Mouse (Mus musculus) T-cell, adult 2 months (primary cell): ENCODE measurements around the gene Kif5a.
"Not testable (repeated sequence)": the region's sequence is repeated elsewhere in the genome, so short reads cannot be mapped to it uniquely, and the experiment has no call there.

ENCODE experiments used
- DNase-seq: peaks from one replicate; pipeline ENCODE4 v3.0.0; 2022; ENCODE audit warnings: low spot score

Kif5a gene

DNA sequence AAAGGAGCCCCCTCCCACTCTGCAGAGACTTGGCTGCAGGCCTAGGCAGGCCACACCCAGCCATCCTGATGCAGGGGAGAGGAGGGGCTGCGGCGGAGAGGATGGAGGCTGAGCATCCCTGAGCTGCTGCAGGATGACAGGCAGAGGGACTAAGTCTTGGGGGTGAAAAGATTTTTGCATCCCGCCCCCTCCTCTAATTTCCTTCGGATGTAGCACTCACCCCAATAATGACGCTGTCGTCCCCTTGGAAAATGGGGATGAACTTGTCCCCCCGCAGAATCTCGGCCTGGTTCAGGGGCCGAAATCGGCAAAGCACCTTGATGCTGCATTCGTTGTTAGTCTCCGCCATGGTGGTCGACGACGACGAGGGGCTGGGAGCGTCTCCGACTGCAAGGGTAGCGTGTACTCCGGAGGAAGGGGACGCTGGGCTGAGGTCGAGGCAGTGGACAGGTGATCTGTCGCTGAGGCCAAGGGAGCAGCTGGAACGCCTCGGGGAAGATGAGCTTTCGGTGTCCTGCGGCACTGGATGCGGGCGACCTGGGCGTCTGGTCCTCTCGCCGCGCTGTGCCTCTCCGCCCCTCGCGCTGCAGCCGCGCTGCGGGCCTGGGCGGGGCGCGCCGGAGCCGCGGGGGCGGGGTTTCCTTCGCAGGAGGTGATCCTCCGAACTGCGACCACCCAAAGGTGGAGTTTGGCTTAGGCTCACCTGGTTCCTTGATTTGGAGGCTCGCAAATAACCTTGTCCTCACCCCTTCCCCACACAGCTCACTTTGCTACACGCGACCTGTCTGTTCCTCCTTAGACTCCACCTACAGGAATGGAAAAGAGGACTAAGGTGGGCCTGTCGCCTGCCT lies at the start of gene Kif5a:
Gene Kif5a (minus strand): TSS at position 801 of the 851 bp plus-strand sequence.
- peak; percentile 36 for DNase-seq

DNA sequence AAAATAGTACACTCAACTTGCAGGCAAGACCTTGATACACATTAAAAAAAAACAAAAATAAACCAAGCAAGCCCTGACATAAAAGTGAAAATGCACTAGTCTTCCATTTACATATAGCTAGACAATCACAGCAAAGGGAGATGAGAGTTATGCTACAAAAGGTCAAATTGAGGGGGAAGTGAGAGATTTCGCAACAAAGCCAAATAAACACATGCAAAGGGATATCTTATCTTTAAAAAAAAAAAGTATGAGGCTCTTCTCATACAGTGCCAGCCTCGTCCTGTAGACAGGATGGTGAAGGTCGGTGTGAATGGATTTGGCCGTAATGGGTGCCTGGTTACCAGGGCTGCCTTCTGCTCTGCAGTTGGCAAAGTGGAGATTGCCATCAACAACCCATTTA lies 49.7 kb upstream of the Kif5a start:
- no peak for DNase-seq

DNA sequence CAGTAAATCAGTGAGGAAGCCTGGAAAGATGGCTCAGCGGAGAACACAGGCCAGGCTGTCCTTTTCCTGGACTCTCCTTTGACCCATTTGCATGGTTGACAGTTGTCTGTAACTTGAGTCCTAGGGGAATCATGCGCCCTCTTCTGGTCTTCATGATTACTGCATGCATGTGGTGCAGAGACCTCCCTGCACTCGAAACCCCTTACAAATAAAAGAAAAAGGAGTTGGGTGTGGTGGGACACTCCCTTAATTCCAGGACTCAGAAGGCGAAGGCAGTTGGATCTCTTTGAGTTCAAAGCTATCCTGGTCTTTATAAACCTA lies 49.2 kb upstream of the Kif5a start:
- peak; percentile 79 for DNase-seq

DNA sequence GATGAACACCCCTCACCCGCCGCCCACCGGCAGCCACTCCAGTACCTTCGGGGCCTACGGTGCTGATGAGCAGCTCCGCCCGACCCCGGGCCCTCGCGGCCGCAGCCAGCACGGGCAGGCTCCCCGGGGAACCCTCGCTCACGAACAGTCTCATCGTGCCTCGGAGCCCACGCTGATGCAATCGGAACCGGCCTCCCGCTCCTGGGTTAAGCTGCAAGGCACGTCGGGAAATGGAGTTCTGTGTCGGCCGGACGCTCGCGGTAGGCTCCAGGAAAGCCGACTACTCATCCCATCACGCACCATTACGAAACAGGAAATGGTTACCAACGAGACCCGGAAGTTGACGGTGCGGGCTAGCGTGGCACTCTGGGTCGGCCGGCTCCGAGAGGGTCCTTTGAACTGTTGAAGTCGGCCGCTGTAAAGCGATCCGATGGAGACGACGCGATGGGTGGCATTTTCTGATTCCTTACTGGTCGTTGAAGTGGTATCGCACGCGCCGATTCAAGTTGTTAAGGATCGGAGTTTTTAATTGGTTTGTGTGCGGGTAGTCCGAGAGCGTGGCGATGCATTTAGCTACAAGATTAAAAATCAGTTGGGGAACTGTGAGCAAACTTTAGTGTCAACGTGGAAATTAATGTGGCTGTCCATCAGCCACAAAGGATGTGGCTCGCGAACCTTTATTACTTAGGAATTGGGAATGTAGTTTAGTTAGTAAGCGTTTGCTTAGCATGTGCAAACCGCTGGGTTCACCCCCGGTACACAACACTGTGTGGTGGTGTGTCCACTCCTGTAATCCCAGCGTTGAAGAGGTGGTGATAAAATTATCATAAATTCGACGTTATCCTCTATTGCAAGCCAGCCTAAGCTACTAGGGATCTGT lies 48.6 kb upstream of the Kif5a start, which contains the start of gene Mars:
Gene Mars (minus strand): TSS at position 311 of the 880 bp plus-strand sequence.
- peak; percentile 96 for DNase-seq

DNA sequence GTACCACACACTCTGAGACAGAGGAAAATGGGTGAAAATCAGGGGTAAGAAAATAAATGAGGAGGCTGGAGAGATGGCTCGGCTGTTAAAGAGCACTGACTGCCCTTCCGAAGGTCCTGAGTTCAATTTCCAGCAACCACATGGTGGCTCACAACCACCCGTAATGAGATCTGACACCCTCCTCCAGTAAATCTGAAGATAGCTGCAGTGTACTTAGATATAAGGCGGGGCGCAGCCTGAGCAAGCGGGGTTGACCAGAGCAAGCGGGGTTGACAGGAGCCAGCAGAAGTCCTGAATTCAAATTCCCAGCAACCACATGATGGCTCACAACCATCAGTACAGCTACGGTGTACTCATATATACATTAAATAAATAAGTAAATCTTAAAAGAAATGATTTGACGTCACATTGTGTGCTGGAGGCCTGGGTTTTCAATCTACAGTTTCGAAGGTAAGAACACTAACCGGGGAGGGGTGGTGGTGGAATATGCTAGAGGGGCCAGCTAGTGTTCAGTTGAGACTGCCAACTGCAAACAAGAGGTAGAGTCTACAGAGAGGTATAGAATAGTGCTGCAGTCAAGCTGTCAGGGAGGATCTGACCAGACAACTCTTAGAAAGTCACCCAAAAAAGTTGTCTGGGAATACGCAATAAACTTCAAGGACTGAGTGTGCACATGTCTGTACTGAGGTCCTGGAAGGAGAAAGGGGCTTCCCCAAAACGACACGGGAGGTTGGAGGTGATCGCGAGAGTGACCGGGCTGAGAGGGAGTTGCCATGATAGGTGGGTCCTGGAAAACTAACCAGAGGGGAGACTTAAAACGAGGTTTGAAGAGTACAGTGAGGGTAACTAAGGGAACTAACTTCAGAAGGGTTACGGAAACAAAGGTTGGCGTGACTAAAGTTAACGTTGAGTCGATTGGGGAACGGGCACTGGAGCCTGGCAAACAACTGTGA lies 47.7 kb upstream of the Kif5a start:
- DNase-seq, result no peak

DNA sequence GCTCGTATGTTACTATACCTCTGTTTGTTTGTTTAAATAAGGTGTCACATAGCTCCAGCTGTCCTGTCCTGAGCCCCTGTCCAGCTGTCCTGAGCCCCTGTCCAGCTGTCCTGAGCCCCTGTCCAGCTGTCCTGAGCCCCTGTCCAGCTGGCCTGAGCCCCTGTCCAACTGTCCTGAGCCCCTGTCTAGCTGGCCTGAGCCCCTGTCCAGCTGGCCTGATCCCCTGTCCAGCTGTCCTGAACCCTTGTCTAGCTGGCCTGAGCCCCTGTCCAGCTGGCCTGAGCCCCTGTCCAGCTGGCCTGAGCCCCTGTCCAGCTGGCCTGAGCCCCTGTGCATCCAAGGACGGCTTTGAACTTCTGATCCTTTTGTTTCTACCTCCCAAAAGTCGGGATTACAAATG lies 46.0 kb upstream of the Kif5a start:
- not testable (repeated sequence) for DNase-seq

GRCm38 (mm10) chr10:127303136-127303535 lies 40.0 kb upstream of the Kif5a start:
- no peak for DNase-seq

DNA sequence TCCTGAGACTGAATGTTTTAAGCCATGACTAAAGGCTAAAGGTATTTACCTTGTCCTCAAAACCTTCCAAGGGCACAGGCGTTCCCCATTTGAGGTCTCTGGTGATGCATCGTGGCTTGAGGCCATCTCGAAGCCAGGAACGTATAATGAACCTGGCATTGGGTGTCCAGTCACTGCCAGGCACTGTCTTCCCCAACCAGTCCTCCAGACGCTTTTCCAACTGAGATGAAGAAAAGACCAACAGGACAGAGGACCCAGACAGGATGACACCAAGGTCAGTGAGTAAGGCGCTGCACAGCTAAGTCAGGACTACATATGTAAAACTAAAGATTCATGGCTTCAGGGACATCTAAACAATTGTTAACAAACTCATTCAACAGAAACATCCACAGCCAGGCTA lies 37.2 kb upstream of the Kif5a start:
- DNase-seq, result no peak

DNA sequence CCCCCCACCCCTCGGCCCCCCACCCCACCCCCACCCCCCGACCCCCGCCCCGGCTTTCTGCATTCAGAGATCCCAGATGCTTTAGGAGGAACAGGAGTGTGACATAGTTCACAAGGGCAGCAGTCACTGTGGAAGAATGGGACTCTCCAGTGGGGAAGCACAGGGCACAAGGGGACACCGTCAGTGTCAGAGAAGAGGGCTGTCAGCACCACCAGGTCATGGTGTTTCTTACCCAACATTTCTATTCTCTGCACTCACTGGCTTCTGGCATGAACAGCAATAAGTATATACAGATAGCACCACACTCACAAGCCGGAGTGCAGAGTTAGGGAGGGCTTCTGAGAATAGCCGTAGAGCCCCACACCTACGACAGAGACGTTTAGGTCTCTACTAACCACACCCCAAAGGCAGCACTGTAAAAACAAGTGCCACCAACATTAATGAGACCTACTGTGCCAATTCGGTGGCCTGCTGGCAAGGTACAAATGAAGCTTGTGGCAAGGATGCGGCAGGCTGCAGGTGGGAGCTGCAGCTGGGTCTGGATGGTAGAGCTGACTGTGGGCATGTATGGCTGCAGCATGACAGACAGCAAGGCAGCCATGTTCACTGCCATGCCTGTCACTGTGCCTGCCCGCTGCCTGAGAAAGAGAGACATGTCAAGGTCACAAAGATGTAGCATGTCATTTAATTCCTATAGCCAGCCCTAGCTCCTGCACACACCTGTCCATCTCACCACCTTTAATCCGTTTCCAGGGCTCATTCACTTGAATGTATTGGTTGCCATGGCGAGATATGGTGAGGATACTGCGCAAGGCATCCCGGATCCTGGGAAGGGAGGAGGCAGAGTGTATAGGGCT lies 34.1 kb upstream of the Kif5a start:
- no peak for DNase-seq

DNA sequence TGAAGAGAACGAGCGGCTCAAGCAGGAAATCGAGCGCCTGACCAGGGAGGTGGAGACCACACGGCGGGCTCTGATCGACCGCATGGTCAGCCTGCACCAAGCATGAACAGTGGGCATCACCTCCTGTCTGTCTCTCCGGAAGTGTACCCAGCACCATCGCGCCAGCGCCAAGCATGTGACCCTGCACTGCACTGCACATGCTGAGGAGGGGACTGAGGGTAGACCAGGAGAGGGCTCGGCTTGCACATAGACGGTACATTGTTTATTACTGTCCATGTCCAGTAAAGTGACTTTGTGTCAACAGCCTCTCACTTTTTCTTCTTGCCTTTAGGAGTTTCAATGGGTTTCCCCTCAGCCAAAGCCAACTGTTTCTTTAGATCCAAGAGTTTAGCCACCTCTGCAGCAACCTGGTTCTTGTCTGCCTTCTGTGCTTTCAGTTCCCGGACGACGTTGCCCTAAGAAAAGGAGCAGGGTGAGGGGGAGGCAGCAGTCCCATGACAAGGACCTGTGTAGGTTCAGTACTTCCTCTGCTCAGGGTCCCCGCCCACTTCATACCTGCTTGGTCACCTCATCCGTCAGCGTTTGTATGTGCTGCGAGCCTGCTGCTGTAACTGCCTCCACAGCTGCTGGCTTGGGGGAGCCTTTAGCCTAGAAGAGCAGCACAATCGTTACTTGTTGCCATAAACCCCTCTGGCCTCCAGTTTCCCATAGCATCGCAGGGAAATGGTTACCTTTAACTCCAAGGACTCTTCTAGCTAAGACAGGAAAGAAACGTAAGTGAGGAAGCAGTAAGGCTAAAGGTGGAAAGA lies 33.0 kb upstream of the Kif5a start:
- no peak for DNase-seq

DNA sequence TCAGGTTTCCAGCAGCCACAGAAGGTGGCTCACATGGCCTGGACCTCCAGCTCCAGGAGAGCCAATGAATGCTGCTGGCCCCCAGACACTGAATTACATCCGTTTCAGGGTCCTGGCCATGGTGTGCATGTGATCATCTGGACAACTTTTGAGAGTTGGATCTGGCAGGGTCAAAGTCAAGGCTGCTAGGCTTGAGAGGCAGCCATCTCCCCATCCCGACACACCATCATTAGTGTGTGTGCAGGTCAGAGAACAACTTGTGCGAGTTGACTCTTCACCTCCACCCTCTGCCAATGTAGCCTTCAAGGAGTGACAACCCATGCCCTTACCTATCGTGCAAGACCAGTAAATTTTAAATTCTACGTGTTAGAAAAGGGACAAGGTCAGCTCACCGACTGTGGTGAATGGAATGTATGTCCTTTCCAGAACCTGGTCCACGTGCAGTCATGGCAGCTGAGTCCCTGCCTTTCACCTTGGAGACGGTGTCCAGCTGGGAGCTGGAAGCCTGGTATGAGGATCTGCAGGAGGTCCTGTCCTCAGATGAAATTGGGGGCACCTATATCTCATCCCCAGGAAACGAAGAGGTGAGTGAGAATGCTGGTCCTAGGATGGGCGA lies 31.9 kb upstream of the Kif5a start:
- no peak for DNase-seq

DNA sequence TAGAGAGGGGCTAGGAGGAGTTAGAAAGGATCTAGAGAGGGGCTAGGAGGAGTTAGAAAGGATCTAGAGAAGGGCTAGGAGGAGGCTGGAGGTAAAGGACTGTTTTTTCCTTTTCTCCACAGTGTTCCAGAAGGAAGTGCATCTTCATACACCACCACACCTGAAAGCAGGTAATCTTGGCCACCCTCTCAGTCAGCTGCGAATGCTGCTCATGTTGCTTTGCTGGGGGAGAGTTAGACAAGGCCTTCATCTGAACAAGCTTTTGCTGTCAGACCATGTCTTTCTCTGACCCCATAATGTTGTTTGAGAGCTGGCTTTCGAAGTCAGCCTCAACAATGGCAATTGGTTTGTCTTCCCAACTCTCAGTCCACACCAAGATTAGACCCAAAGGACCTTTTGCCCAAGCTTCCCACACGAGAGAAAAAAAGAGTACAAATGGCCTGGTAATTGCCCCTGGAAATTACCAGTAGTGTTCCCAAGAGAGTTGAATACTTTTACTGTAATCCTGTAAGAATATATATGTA lies 30.5 kb upstream of the Kif5a start:
- no peak for DNase-seq

GRCm38 (mm10) chr10:127292987-127293538 lies 29.9 kb upstream of the Kif5a start:
- no peak for DNase-seq

- peak; percentile 16 for DNase-seq
Observed at GRCm38 (mm10) chr10:127291881-127292638, 28.9 kb upstream of the Kif5a start.

DNA sequence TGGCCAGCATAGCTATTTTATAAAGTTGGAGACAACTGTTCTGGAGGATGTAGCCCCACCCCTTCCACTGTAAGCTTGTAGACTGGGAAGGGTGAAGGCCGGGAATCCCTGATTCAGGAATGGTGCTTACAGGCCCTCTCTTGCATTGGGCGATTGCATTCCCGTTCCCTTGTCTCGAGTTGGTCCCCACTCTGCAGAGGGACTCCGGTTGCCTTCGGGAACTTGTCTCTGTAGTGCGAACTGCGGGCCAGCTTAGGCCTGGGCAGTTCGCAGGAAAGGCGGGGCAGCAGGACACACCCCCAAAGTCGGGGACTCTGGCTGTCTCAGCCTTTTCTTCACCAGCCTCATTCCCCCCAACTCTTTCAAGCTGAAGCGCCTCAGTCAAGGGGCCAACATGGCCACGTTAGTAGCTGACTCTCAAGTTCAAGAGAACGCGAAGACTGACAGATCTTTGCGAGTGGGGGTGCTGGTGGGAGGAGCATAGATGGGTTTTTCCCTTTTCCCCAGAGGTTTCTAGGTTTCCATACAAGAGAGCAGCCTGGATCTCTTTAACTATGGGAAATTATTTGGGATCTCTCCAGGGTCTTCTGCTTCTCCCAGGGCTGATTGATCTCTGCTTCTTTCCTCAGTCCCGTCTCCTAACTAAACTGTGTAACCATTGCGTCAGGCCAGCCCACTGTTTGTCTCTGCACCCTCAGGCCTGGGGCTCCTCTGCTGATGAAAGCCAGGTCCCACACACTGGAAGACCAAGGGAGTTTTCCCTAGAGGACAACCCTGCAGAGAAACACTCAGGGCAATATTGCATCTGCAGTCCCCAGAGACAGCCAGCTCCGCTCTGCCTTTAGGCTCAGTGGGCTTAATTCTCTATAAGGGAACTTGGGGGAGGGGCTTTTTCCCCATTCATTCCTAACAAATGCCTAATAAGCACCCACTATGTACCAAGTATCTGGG lies 28.1 kb upstream of the Kif5a start:
- peak; percentile 59 for DNase-seq

DNA sequence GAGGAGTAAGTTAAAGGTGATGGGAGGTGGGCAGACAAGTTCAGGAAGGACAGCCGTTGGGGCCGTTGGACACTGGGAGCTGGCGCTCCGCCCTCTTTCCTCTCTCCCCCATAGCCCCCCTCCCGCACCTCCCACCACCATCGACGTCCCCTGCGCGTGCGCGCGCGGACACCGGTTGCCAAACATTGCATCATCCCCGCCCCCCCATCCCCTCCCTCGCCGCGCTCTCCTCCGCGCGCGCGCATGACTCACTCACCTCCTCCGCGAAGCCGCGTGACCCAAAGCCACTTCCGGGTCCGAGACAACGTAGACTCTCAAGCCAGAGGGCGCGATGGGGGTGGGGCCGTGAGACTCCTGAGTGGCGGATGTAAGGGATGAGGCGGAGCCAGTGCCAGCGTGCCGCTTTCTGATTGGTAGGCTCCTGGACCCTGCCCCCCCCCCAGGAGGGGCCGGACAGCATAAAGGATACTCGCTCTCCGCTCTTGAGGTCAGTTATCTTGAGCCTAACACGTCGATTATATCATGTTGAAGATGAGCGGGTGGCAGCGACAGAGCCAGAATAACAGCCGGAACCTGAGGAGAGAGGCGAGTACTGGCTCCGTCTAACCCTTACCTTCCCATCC lies 27.3 kb upstream of the Kif5a start:
- peak; percentile 99 for DNase-seq
